Mouse (Mus musculus) cerebellum, adult 2 months (tissue): ENCODE data around the gene Ugt1a2. TPM values are rescaled to one million over a fixed set of nuclear protein-coding genes. Genes with fewer than 3 reads are reported as not detected.
"Not testable (repeated sequence)": the region's sequence is repeated elsewhere in the genome, so short reads cannot be mapped to it uniquely, and the experiment has no call there.

ENCODE experiments used
- DNase-seq, 2 experiments: peaks; one replicate each; pipeline ENCODE4 v3.0.0; 2021
- H3K27ac ChIP-seq: fragments of 200-500 bp; 2 replicates; pipeline ENCODE4 v1.5.1; 2012; ENCODE audit warnings: low read length, control low read depth, inconsistent platforms; ENCODE audit not compliant: insufficient read depth
- H3K27me3 ChIP-seq: fragments of 200-500 bp; 2 replicates; pipeline ENCODE4 v1.6.1; 2012; ENCODE audit warnings: inconsistent platforms, mild to moderate bottlenecking, low read length, moderate library complexity; ENCODE audit not compliant: control insufficient read depth, insufficient read depth
- H3K4me1 ChIP-seq: fragments of 200-500 bp; 2 replicates; pipeline ENCODE4 v1.6.1; 2011; ENCODE audit warnings: low read length; ENCODE audit not compliant: control insufficient read depth, insufficient read depth
- H3K4me3 ChIP-seq: fragments of 200-500 bp; replicated peaks from 2 replicates; pipeline ENCODE3; 2011; ENCODE audit warnings: mild to moderate bottlenecking, low read depth, low read length, control low read depth; ENCODE audit not compliant: insufficient read depth
- CTCF ChIP-seq: fragments of 200-500 bp; IDR thresholded peaks from 2 replicates; pipeline ENCODE4 v1.5.1; 2011; ENCODE audit warnings: low read depth, mild to moderate bottlenecking, control low read depth, low read length, moderate library complexity, borderline replicate concordance; ENCODE audit not compliant: insufficient read depth
- POLR2A ChIP-seq: fragments of 200-500 bp; IDR thresholded peaks from 2 replicates; pipeline ENCODE4 v1.6.1; 2011; ENCODE audit warnings: low read length, control low read depth, borderline replicate concordance; ENCODE audit not compliant: insufficient read depth
- WGBS: fragments of 180-500 bp; shearing (Covaris S2); methylation state at CpG from one replicate; pipeline ENCODE4 v1.1.7; 2018; 5-methylcytosine and 5-hydroxymethylcytosine counted together
- polyA plus RNA-seq: library from polyadenylated mRNA; depleted of rRNA; stranded (reverse); fragments of >200 nt; gene quantifications from 2 replicates; pipeline ENCODE4 v1.2.3, GENCODE M21; 2012

Ugt1a2 gene
- polyA plus RNA-seq, 1 experiment = not detected

DNA sequence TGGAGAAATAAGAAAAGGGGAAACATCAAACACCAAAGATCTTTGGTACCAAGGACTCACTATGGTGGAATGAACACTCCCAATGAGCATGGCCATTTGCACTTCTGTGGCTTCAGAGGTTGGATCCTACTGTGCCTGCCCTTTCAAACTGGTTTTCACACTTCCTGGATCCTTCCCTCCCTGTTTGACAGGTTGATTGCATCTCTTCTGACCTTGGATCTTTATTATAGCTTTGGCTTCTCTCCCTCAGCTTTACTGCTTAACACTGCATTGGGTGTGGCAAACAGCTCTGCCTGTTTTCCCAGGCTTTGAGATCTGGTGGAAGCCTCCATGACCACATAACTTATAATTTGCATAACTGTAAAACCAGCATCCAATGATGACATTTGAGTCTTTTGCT is 19.9 kb downstream of the Ugt1a2 start:
- H3K27me3 ChIP-seq = no peaks in the 10 kb centered on the region
- no peak overlapping the region for H3K27ac ChIP-seq
- H3K4me3 ChIP-seq = no peak overlapping the region
- TF ChIP-seq POLR2A = no peak
- no peak for TF ChIP-seq CTCF
- no peaks in the 10 kb centered on the region for H3K4me1 ChIP-seq
- no peak for DNase-seq

DNA sequence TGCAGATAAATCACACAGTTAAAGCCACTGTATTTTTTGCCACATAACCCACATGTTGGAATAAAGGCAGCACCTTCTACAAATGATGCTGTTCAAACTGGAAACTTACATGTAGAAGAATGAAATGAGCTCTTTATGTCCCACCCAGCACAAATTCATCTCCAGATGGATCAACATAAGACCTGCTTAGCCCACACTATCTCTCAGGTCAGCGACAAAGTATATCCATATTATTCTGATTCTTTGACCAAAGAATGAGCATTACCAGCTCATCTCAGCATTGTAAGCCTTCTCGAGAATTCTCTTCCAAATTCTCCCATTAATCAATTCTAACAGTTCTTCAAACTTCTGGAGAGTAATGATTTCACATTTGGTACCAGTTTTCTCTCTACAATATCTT is 21.8 kb downstream of the Ugt1a2 start:
- no peak overlapping the region for H3K4me3 ChIP-seq
- WGBS = 41% methylated on average over 2 of the region's 2 CpGs
- no peak overlapping the region for H3K27ac ChIP-seq
- no peaks in the 10 kb centered on the region for H3K27me3 ChIP-seq
- DNase-seq = no peak
- no peaks in the 10 kb centered on the region for H3K4me1 ChIP-seq
- TF ChIP-seq POLR2A (no peak), CTCF (no peak)

GRCm38 (mm10) chr1:88223011-88223515 is 22.7 kb downstream of the Ugt1a2 start:
- H3K4me3 ChIP-seq, H3K27me3 ChIP-seq, H3K27ac ChIP-seq, DNase-seq, H3K4me1 ChIP-seq: not testable (repeated sequence)

DNA sequence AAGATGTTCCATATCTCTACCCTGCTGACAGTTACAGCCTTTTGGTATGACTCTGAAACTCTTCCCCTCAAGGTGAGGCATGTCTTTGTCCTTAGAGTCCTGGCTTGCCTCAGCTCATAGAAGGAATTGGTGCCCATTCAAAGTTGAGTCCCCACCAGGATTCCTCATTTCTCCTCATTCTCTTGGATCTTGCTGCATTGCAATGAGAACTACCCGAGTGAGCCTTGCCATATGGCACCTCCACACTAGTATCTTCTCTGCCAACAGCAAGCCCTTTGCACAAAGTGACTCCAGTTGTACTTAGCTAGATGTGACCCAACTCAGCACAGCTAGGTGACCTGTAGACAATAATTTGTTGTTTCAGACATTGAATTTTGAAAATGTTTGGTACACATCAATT is 23.2 kb downstream of the Ugt1a2 start:
- DNase-seq = no peak
- TF ChIP-seq CTCF (no peak), POLR2A (no peak)
- H3K4me1 ChIP-seq = no peaks in the 10 kb centered on the region
- H3K27me3 ChIP-seq = no peaks in the 10 kb centered on the region
- H3K4me3 ChIP-seq = no peak overlapping the region
- no peak overlapping the region for H3K27ac ChIP-seq
- 25% methylated on average over 1 of the region's 1 CpGs for WGBS

DNA sequence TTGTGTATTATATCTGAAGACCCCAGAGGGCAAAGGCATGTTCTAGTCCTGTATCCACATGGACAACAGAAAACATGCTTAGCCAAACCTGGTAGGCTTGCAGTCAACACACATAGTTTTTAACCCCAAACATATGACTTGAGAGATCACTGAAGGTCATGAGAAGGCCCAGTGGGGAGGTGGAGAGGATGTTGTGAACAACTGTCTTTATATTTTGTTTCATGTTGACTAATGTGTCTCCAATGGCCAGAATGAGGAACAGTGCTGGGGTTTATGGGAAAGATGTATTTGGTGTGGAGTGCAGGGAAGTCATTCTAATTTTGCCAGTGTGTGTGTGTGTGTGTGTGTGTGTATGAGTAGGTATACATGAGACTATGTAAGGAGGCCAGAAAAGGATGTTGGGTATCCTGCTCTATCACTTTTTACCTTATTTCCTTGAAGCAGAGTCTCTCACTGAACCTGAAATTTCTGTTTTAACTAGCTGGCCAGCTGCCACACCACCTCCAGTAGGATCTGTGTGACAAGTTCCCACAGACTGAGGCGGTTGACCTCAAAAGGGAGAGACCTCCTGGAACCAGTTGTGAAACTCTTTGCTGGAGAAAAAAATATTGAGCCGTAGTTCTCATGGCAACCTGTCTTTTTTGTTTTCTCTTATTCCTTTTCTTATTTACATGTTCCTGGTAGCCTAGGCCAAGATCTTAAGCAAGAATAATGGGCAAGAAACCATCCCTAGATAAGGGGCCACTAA is 23.8 kb downstream of the Ugt1a2 start:
- no peak overlapping the region for H3K27ac ChIP-seq
- H3K4me1 ChIP-seq = no peaks in the 10 kb centered on the region
- no peak for TF ChIP-seq POLR2A
- TF ChIP-seq CTCF = no peak
- no peak overlapping the region for H3K4me3 ChIP-seq
- 61% methylated on average over 2 of the region's 2 CpGs for WGBS
- no peak for DNase-seq
- H3K27me3 ChIP-seq = no peaks in the 10 kb centered on the region

DNA sequence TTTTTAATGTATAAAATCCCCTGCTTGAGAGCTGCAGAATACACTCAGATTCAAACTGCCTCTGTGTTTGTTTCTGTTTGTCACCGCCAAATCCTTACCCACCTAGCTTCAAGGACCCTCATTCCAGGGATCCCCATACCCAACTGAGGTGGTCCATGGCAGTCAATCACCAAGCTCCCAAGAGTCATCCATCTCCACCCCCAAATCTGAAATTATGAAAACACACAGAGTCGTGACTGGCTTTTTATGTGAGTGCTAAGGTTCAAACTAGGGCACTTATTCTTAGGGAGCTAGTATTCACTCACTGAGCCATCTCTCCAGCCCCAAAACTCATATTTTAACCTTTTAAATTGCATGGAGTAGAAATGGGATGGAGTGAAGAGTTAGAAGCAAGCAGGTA is 24.9 kb downstream of the Ugt1a2 start:
- H3K27ac ChIP-seq, H3K27me3 ChIP-seq, H3K4me3 ChIP-seq, DNase-seq, H3K4me1 ChIP-seq: not testable (repeated sequence)
- WGBS = 34% methylated on average over 2 of the region's 2 CpGs

GRCm38 (mm10) chr1:88225741-88226140 is 25.3 kb downstream of the Ugt1a2 start:
- Histone ChIP-seq H3K4me1 (no peaks in the 10 kb centered on the region), H3K4me3 (no peak overlapping the region), H3K27me3 (no peaks in the 10 kb centered on the region), H3K27ac (no peak overlapping the region)
- DNase-seq = no peak
- no peak for TF ChIP-seq CTCF
- no peak for TF ChIP-seq POLR2A

DNA sequence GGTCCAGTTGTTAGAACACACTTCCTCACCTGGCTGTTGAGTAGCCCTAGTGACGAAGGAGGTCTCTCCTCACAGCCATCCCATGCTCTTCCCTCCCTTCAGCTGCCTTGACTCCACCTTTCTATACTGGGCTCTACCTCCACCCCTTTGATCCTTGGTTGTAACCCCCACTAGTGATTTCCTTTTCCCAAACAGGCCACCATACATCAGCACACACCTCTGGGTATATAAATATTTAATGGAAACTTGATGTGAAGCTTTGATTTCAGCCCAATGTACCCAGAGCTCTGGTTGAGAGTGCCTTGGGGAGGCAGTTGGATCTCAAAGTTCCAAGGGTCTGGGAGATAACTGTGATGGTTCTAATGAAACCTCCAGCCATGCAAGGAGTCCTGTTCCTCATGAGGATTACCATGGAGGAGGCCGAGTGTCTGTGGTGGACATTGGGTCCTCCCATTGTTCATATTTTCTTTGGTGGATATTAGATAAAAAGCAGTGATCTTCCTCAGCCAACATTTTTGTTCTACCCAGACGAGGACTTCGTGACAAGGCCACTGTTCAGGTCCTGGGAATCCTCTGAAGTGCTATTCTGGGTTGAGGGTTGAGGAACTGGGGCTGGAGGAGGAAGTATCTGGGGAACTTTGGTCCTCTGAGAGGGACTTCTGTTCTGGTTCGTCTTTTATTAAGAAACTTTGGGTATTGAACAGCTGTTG is 26.4 kb downstream of the Ugt1a2 start, which contains the start of gene Mroh2a:
Mroh2a (plus strand) TSS at position 317 of the 710 bp plus-strand sequence.
- no peak within 1 kb of the TSS for H3K27ac ChIP-seq
- H3K4me1 ChIP-seq = no peaks in the 10 kb centered on the region
- H3K27me3 ChIP-seq = no peaks in the 10 kb centered on the region
- TF ChIP-seq POLR2A (no peak), CTCF (no peak)
- WGBS = 42% methylated on average over 5 of the region's 5 CpGs
- no peak within 1 kb of the TSS for H3K4me3 ChIP-seq
- DNase-seq = no peak
